Mouse (Mus musculus) embryonic facial prominence, embryonic 14.5 days (tissue): ENCODE results near the gene Rarg. TPM values are rescaled to one million over a fixed set of nuclear protein-coding genes. Genes with fewer than 3 reads are reported as not detected.
"Not testable (repeated sequence)": the region's sequence is repeated elsewhere in the genome, so short reads cannot be mapped to it uniquely, and the experiment has no call there.

ENCODE experiments used
- ATAC-seq: fragments of 200-750 bp; cut with Nextera tagmentation; 2 replicates; pipeline ENCODE4 v1.8.0; 2017; ENCODE audit warnings: low read depth, moderate number of reproducible peaks, moderate TSS enrichment
- DNase-seq: peaks from one replicate; pipeline ENCODE4 v3.0.0-alpha.2; 2015; ENCODE audit warnings: low spot score
- H3K27ac ChIP-seq: fragments of 300-500 bp; sonication (generic); replicated peaks from 2 replicates; pipeline ENCODE4 v1.5.1; 2014; ENCODE audit warnings: low read depth, mild to moderate bottlenecking, low read length, moderate library complexity
- H3K27me3 ChIP-seq: fragments of 300-500 bp; sonication (generic); replicated peaks from 2 replicates; pipeline ENCODE4 v1.6.1; 2014; ENCODE audit warnings: low read length; ENCODE audit not compliant: control insufficient read depth, insufficient read depth
- H3K36me3 ChIP-seq: fragments of 300-500 bp; sonication (generic); 2 replicates; pipeline ENCODE4 v1.6.1; 2014; ENCODE audit warnings: low read length, mixed read lengths; ENCODE audit not compliant: control insufficient read depth, insufficient read depth
- H3K4me1 ChIP-seq: fragments of 300-500 bp; sonication (generic); 2 replicates; pipeline ENCODE4 v1.6.1; 2014; ENCODE audit warnings: antibody characterized with exemption, low read length; ENCODE audit not compliant: control insufficient read depth, insufficient read depth
- H3K4me2 ChIP-seq: fragments of 300-500 bp; sonication (generic); 2 replicates; pipeline ENCODE4 v1.6.1; 2014; ENCODE audit warnings: low read depth, mild to moderate bottlenecking, low read length, moderate library complexity, mixed read lengths
- H3K4me3 ChIP-seq: fragments of 300-500 bp; sonication (generic); 2 replicates; pipeline ENCODE4 v1.5.1; 2014; ENCODE audit warnings: low read depth, mild to moderate bottlenecking, low read length
- H3K9ac ChIP-seq: fragments of 300-500 bp; sonication (generic); 2 replicates; pipeline ENCODE4 v1.6.1; 2014; ENCODE audit warnings: low read depth, mild to moderate bottlenecking, low read length, moderate library complexity, mixed read lengths
- H3K9me3 ChIP-seq: fragments of 300-500 bp; sonication (generic); 2 replicates; pipeline ENCODE4 v1.6.1; 2016; ENCODE audit warnings: low read length; ENCODE audit not compliant: control insufficient read depth
- WGBS: fragments of 180-500 bp; shearing (Covaris S2); extraction: QIAGEN DNeasy Blood & Tissue Kit; methylation state at CpG from one replicate; pipeline ENCODE4 v1.1.7; 2014; 5-methylcytosine and 5-hydroxymethylcytosine counted together
- polyA plus RNA-seq: library from polyadenylated mRNA; unstranded; fragments of >200 nt; fragmentation: Nextera tagmentation; extraction: Ambion mirVana; gene quantifications from 2 replicates; pipeline ENCODE4 v1.2.1, GENCODE M21; 2014

Gene Rarg
- polyA plus RNA-seq, 1 experiment from 2014 or later, result 75.3 TPM

- Histone ChIP-seq H3K9ac (no peak overlapping the region; the same call in 1 of the 2 replicates), H3K4me2 (peak overlapping the region; percentile 3; the same call in 1 of the 2 replicates), H3K27me3 (no peaks in the 10 kb centered on the region), H3K27ac (0 out of 2 replicates have a peak overlapping the region, but pooled peaks have one; percentile 19), H3K4me3 (no peak overlapping the region), H3K36me3 (peaks cover 60% of the 10 kb centered on the region), H3K9me3 (no peaks in the 10 kb centered on the region), H3K4me1 (no peaks in the 10 kb centered on the region)
- ATAC-seq, result peak; percentile 76
- 39% methylated on average over 18 of the region's 21 CpGs for WGBS
- DNase-seq, result peak; percentile 85
Measured at GRCm38 (mm10) chr15:102235371-102236027, 21.8 kb downstream of the Rarg start.

GRCm38 (mm10) chr15:102233896-102234295, 23.4 kb downstream of the Rarg start:
- peaks cover 45% of the 10 kb centered on the region for H3K36me3 ChIP-seq
- H3K27ac ChIP-seq, result no peak overlapping the region
- H3K4me3 ChIP-seq, result no peak overlapping the region
- 16% methylated on average over 2 of the region's 2 CpGs for WGBS
- no peak for ATAC-seq
- no peak overlapping the region for H3K9ac ChIP-seq
- no peak overlapping the region for H3K4me2 ChIP-seq
- no peaks in the 10 kb centered on the region for H3K4me1 ChIP-seq
- no peak for DNase-seq
- no peaks in the 10 kb centered on the region for H3K9me3 ChIP-seq
- H3K27me3 ChIP-seq, result no peaks in the 10 kb centered on the region

- no peaks in the 10 kb centered on the region for H3K27me3 ChIP-seq
- H3K27ac ChIP-seq, result no peak overlapping the region
Measured at GRCm38 (mm10) chr15:102232764-102233163, 24.6 kb downstream of the Rarg start.

GRCm38 (mm10) chr15:102231748-102232147, 25.6 kb downstream of the Rarg start, which contains the start of gene Itgb7:
Gene Itgb7, minus strand, starts transcription at chr15:102231944.
- Histone ChIP-seq H3K9ac (no peak within 1 kb of the TSS), H3K4me2 (no peak within 1 kb of the TSS), H3K9me3 (no peaks in the 10 kb centered on the region), H3K36me3 (peaks cover 24% of the 10 kb centered on the region), H3K4me3 (no peak within 1 kb of the TSS), H3K27ac (no peak within 1 kb of the TSS), H3K4me1 (no peaks in the 10 kb centered on the region), H3K27me3 (no peaks in the 10 kb centered on the region)
- 55% methylated on average over 6 of the region's 6 CpGs for WGBS
- ATAC-seq (no peak), DNase-seq (no peak)

More at GRCm38 (mm10) chr15:102232764-102233163, 24.6 kb downstream of the Rarg start:
- no peak for ATAC-seq
- no peak overlapping the region for H3K4me3 ChIP-seq
- H3K36me3 ChIP-seq, result peaks cover 35% of the 10 kb centered on the region
- WGBS, result 75% methylated on average over 7 of the region's 7 CpGs
- no peak for DNase-seq
- no peak overlapping the region for H3K4me2 ChIP-seq
- no peak overlapping the region for H3K9ac ChIP-seq
- no peaks in the 10 kb centered on the region for H3K9me3 ChIP-seq
- no peaks in the 10 kb centered on the region for H3K4me1 ChIP-seq

GRCm38 (mm10) chr15:102230408-102231321, 26.7 kb downstream of the Rarg start:
- Histone ChIP-seq H3K9ac (no peak overlapping the region), H3K4me3 (no peak overlapping the region), H3K27ac (no peak overlapping the region), H3K4me2 (no peak overlapping the region), H3K27me3 (no peaks in the 10 kb centered on the region), H3K9me3 (no peaks in the 10 kb centered on the region), H3K4me1 (no peaks in the 10 kb centered on the region), H3K36me3 (peaks cover 16% of the 10 kb centered on the region)
- 69% methylated on average over 17 of the region's 17 CpGs for WGBS
- DNase-seq, result no peak
- ATAC-seq, result no peak

DNA sequence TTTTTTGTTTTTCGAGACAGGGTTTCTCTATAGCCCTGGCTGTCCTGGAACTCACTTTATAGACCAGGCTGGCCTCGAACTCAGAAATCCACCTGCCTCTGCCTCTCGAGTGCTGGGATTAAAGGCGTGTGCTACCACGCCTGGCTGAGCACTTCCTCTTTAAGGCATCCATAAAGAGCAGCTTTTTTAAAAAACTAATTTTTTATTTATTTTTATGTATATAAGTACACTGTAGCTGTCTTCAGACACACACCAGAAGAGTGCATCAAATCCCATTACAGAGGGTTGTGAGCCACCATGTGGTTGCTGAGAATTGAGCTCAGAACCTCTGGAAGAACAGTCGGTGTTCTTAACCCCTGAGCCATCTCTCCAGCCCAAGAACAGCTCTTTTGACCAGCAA, 31.7 kb downstream of the Rarg start:
- H3K9ac ChIP-seq, ATAC-seq, H3K4me1 ChIP-seq, H3K4me3 ChIP-seq, H3K9me3 ChIP-seq, H3K27ac ChIP-seq, DNase-seq, H3K4me2 ChIP-seq, H3K36me3 ChIP-seq: not testable (repeated sequence)
- 70% methylated on average over 6 of the region's 6 CpGs for WGBS
- peaks cover 11% of the 10 kb centered on the region; the same call in 1 of the 2 replicates for H3K27me3 ChIP-seq

DNA sequence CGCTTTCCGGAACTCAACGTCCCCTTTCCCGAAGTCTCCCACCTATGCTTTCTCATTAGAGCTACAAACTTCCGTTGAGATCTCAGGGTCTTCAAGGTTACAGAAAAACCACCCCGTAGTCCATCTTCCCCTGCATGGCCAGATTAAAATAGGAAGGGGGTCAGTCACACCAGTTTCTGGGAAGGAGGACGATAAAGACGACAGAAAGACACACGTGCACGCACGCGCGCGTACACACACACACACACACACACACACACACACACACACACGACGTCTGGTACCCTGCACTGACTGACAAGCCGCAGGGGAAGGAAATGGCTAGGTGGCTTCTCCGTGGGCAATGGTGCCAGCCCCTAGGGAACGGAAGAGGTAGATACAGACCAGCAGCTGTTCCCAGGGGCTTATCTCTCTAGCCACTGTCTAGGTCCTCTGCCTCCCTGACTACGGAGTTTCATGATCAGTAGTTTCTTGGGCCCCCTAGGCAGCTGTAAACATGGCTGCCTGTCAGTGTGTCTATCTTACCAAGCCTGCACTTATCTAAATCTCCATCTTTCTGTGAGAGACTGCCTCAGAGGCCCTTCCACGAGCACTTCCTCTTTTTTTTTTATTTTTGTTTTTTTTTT, 32.2 kb downstream of the Rarg start:
- DNase-seq, result no peak
- no peak overlapping the region for H3K27ac ChIP-seq
- H3K4me3 ChIP-seq, result peak overlapping the region; percentile 47
- 8% methylated on average over 18 of the region's 21 CpGs for WGBS
- ATAC-seq, result no peak
- no peaks in the 10 kb centered on the region for H3K9me3 ChIP-seq
- H3K9ac ChIP-seq, result peak overlapping the region; percentile 69
- H3K4me1 ChIP-seq, result no peaks in the 10 kb centered on the region; the same call in 1 of the 2 replicates
- H3K27me3 ChIP-seq, result peaks cover 11% of the 10 kb centered on the region; the same call in 1 of the 2 replicates
- H3K4me2 ChIP-seq, result peak overlapping the region; percentile 95
- no peaks in the 10 kb centered on the region for H3K36me3 ChIP-seq
